Mouse (Mus musculus) kidney, embryonic 16.5 days (tissue): ENCODE measurements around the gene Ergic1. TPM values are rescaled to one million over a fixed set of nuclear protein-coding genes. Genes with fewer than 3 reads are reported as not detected.
A peak's percentile ranks its signal among the peaks of the same experiment; 100 is the strongest.

Experiments
- ATAC-seq: fragments of 200-750 bp; cut with Nextera tagmentation; 2 replicates; pipeline ENCODE4 v1.8.0; 2017; ENCODE audit warnings: moderate TSS enrichment; ENCODE audit not compliant: low FRiP score, low TSS enrichment
- H3K27ac ChIP-seq: fragments of 300-500 bp; sonication (generic); 2 replicates; pipeline ENCODE4 v1.5.1; 2014; ENCODE audit warnings: low read length
- H3K27me3 ChIP-seq: fragments of 300-500 bp; sonication (generic); 2 replicates; pipeline ENCODE4 v1.6.1; 2014; ENCODE audit warnings: low read length, control low read depth, mixed read lengths; ENCODE audit not compliant: insufficient read depth
- H3K36me3 ChIP-seq: fragments of 300-500 bp; sonication (generic); 2 replicates; pipeline ENCODE4 v1.6.1; 2014; ENCODE audit warnings: low read length, control low read depth, mixed read lengths; ENCODE audit not compliant: insufficient read depth
- H3K4me1 ChIP-seq: fragments of 300-500 bp; sonication (generic); 2 replicates; pipeline ENCODE4 v1.6.1; 2014; ENCODE audit warnings: low read length, control low read depth, mixed read lengths; ENCODE audit not compliant: insufficient read depth
- H3K4me2 ChIP-seq: fragments of 300-500 bp; sonication (generic); replicated peaks from 2 replicates; pipeline ENCODE4 v1.6.1; 2014; ENCODE audit warnings: low read depth, low read length
- H3K4me3 ChIP-seq: fragments of 300-500 bp; sonication (generic); 2 replicates; pipeline ENCODE4 v1.5.1; 2014; ENCODE audit warnings: mild to moderate bottlenecking, low read length
- H3K9ac ChIP-seq: fragments of 300-500 bp; sonication (generic); replicated peaks from 2 replicates; pipeline ENCODE4 v1.6.1; 2014; ENCODE audit warnings: low read length
- H3K9me3 ChIP-seq: fragments of 300-500 bp; sonication (generic); 2 replicates; pipeline ENCODE4 v1.6.1; 2016; ENCODE audit warnings: low read length, control low read depth
- WGBS: fragments of 180-500 bp; shearing (Covaris S2); extraction: QIAGEN DNeasy Blood & Tissue Kit; methylation state at CpG from one replicate; pipeline ENCODE4 v1.1.7; 2014; 5-methylcytosine and 5-hydroxymethylcytosine counted together
- polyA plus RNA-seq: library from polyadenylated mRNA; unstranded; fragments of >200 nt; fragmentation: Nextera tagmentation; extraction: Ambion mirVana; gene quantifications from 2 replicates; pipeline ENCODE4 v1.2.1, GENCODE M21; 2015

The Ergic1 gene
- polyA plus RNA-seq, 1 experiment from 2014 or later = 131 TPM

- no peaks in the 10 kb centered on the region for H3K27me3 ChIP-seq
- peak overlapping the region; percentile 85 for H3K27ac ChIP-seq
- peak overlapping the region; percentile 92 for H3K9ac ChIP-seq
- H3K4me3 ChIP-seq = peak overlapping the region; percentile 86
- peak overlapping the region; percentile 96 for H3K4me2 ChIP-seq
- WGBS = 36% methylated on average over 9 of the region's 9 CpGs
- ATAC-seq = no peak
- H3K4me1 ChIP-seq = peaks cover 40% of the 10 kb centered on the region
- 0 out of 2 replicates have a peak, but pooled peaks cover 8% of the 10 kb centered on the region for H3K36me3 ChIP-seq
- no peaks in the 10 kb centered on the region for H3K9me3 ChIP-seq
Measured at GRCm38 (mm10) chr17:26560526-26561289, 581 bp upstream of the Ergic1 start.

GRCm38 (mm10) chr17:26561651-26562181 is 427 bp downstream of the Ergic1 start, which contains the start of gene Dusp1:
Gene Dusp1 (minus strand): TSS chr17:26562128.
- Histone ChIP-seq H3K27me3 (no peaks in the 10 kb centered on the region), H3K9ac (peak within 1 kb of the TSS; percentile 92), H3K36me3 (0 out of 2 replicates have a peak, but pooled peaks cover 10% of the 10 kb centered on the region), H3K9me3 (peaks cover 5% of the 10 kb centered on the region; the same call in 1 of the 2 replicates), H3K4me3 (peak within 1 kb of the TSS; percentile 86), H3K27ac (peak within 1 kb of the TSS; percentile 85), H3K4me1 (peaks cover 40% of the 10 kb centered on the region), H3K4me2 (peak within 1 kb of the TSS; percentile 96)
- WGBS = under 1% methylated on average over 23 of the region's 25 CpGs
- peak; percentile 75 for ATAC-seq

GRCm38 (mm10) chr17:26562292-26562691 is 1.0 kb downstream of the Ergic1 start:
- H3K27ac ChIP-seq = no peak overlapping the region
- peaks cover 42% of the 10 kb centered on the region for H3K4me1 ChIP-seq
- WGBS = 65% methylated on average over 4 of the region's 4 CpGs

GRCm38 (mm10) chr17:26563476-26563875 is 2.2 kb downstream of the Ergic1 start:
- Histone ChIP-seq H3K27me3 (no peaks in the 10 kb centered on the region), H3K4me1 (peaks cover 46% of the 10 kb centered on the region), H3K27ac (no peak overlapping the region; the same call in 1 of the 2 replicates), H3K9ac (no peak overlapping the region), H3K9me3 (peaks cover 9% of the 10 kb centered on the region; the same call in 1 of the 2 replicates), H3K4me3 (no peak overlapping the region), H3K36me3 (peaks cover 15% of the 10 kb centered on the region), H3K4me2 (peak overlapping the region; percentile 96; the same call in 1 of the 2 replicates)
- 71% methylated on average over 6 of the region's 6 CpGs for WGBS
- ATAC-seq = no peak

More at GRCm38 (mm10) chr17:26562292-26562691, 1.0 kb downstream of the Ergic1 start:
- peak overlapping the region; percentile 86 for H3K4me3 ChIP-seq
- no peaks in the 10 kb centered on the region for H3K27me3 ChIP-seq
- peaks cover 5% of the 10 kb centered on the region; the same call in 1 of the 2 replicates for H3K9me3 ChIP-seq
- H3K36me3 ChIP-seq = 0 out of 2 replicates have a peak, but pooled peaks cover 10% of the 10 kb centered on the region
- H3K9ac ChIP-seq = peak overlapping the region; percentile 92
- ATAC-seq = no peak
- H3K4me2 ChIP-seq = peak overlapping the region; percentile 96

GRCm38 (mm10) chr17:26564439-26564838 is 3.1 kb downstream of the Ergic1 start:
- Histone ChIP-seq H3K4me2 (peak overlapping the region; percentile 26; the same call in 1 of the 2 replicates), H3K4me1 (peaks cover 46% of the 10 kb centered on the region)

GRCm38 (mm10) chr17:26567142-26567817 is 6.0 kb downstream of the Ergic1 start:
- no peak for ATAC-seq
- H3K27ac ChIP-seq = peak overlapping the region; percentile 33; the same call in 1 of the 2 replicates
- peaks cover 36% of the 10 kb centered on the region for H3K4me1 ChIP-seq
- H3K4me3 ChIP-seq = no peak overlapping the region
- H3K9ac ChIP-seq = no peak overlapping the region
- 34% methylated on average over 8 of the region's 8 CpGs for WGBS
- H3K4me2 ChIP-seq = no peak overlapping the region
- H3K9me3 ChIP-seq = peaks cover 9% of the 10 kb centered on the region; the same call in 1 of the 2 replicates
- peaks cover 16% of the 10 kb centered on the region for H3K36me3 ChIP-seq
- no peaks in the 10 kb centered on the region for H3K27me3 ChIP-seq

More at GRCm38 (mm10) chr17:26564439-26564838, 3.1 kb downstream of the Ergic1 start:
- Histone ChIP-seq H3K27me3 (no peaks in the 10 kb centered on the region), H3K36me3 (peaks cover 16% of the 10 kb centered on the region), H3K27ac (peak overlapping the region; percentile 51; the same call in 1 of the 2 replicates), H3K9me3 (peaks cover 9% of the 10 kb centered on the region; the same call in 1 of the 2 replicates), H3K4me3 (no peak overlapping the region), H3K9ac (no peak overlapping the region)
- 31% methylated on average over 9 of the region's 9 CpGs for WGBS
- ATAC-seq = peak; percentile 25; the same call in 1 of the 2 replicates

- H3K4me3 ChIP-seq = no peak overlapping the region
- no peak for ATAC-seq
- 0 out of 2 replicates have a peak overlapping the region, but pooled peaks have one; percentile 33 for H3K27ac ChIP-seq
- peaks cover 30% of the 10 kb centered on the region for H3K4me1 ChIP-seq
- peaks cover 16% of the 10 kb centered on the region for H3K36me3 ChIP-seq
- H3K9me3 ChIP-seq = peaks cover 9% of the 10 kb centered on the region; the same call in 1 of the 2 replicates
- H3K9ac ChIP-seq = no peak overlapping the region
- no peaks in the 10 kb centered on the region for H3K27me3 ChIP-seq
- H3K4me2 ChIP-seq = no peak overlapping the region
- 96% methylated on average over 4 of the region's 4 CpGs for WGBS
Measured at GRCm38 (mm10) chr17:26567818-26568173, 6.5 kb downstream of the Ergic1 start.

GRCm38 (mm10) chr17:26569594-26570350 is 8.5 kb downstream of the Ergic1 start:
- H3K9me3 ChIP-seq = peaks cover 9% of the 10 kb centered on the region; the same call in 1 of the 2 replicates
- H3K9ac ChIP-seq = no peak overlapping the region
- H3K4me1 ChIP-seq = peaks cover 15% of the 10 kb centered on the region; the same call in 1 of the 2 replicates
- H3K27me3 ChIP-seq = no peaks in the 10 kb centered on the region
- H3K27ac ChIP-seq = no peak overlapping the region
- 90% methylated on average over 4 of the region's 4 CpGs for WGBS
- no peak overlapping the region for H3K4me2 ChIP-seq
- no peak overlapping the region for H3K4me3 ChIP-seq
- H3K36me3 ChIP-seq = peaks cover 8% of the 10 kb centered on the region
- ATAC-seq = no peak

- no peak overlapping the region for H3K27ac ChIP-seq
- no peak overlapping the region for H3K9ac ChIP-seq
- ATAC-seq = 0 out of 2 replicates have a peak, but pooled peaks have one; percentile 51
- no peaks in the 10 kb centered on the region for H3K27me3 ChIP-seq
- no peak overlapping the region for H3K4me2 ChIP-seq
- peaks cover 9% of the 10 kb centered on the region; the same call in 1 of the 2 replicates for H3K9me3 ChIP-seq
- no peak overlapping the region for H3K4me3 ChIP-seq
- peaks cover 8% of the 10 kb centered on the region for H3K36me3 ChIP-seq
- H3K4me1 ChIP-seq = 0 out of 2 replicates have a peak, but pooled peaks cover 9% of the 10 kb centered on the region
- 79% methylated on average over 11 of the region's 11 CpGs for WGBS
Measured at GRCm38 (mm10) chr17:26570651-26571118, 9.4 kb downstream of the Ergic1 start.
